Mouse (Mus musculus): ENCODE measurements at regions not wholly inside any gene's neighbourhood (a gene's known extent, or its start where the extent isn't known, plus 50 kb on each side); places are given as distances from the start of the nearest gene placed in this dataset.

DNA sequence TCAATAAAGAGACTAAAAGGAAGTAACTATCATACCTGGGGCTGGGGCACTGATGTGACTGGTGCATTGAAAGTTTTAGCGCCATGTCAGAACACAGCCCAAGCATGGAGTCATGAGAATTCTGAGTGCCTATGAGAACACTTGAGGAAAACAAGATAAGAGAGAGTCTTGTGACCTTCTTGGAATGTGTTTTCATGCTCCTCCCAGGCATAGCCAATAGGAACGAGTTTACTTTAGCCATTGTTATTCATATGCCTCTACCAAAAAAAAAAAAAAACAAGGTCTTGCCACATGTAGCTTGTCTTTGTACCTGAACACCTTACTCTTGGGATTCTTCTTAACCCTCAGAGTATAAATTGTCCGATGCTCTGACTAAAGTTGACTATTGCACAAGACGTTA, 214.6 kb upstream of the Atp2b1 start:
- 89% methylated on average over 4 of the region's 4 CpGs for WGBS

DNA sequence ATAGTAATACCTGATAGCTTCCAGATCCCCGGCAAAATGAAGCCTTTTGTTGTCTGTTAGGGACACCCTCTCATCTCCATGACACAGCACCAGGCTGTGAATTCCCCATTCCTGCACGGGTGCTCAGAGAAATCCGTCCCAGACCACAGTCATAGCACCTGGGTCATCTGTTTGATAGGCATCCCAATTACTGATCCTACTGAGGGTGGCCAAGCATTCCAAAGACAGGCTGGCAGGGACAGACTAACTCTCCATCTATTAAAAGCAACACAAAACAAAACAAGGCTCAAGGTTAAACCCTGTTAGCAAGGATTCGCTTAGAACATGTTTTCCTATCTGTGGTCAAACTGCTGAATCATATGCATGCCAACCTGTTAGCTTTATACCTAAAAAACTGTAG, 213.8 kb upstream of the Atp2b1 start:
- WGBS, result 82% methylated on average over 4 of the region's 4 CpGs
- DNase-seq (ENCODE audit: low spot score, missing footprints), result no peak
- ATAC-seq (ENCODE audit: low FRiP score), result no peak
- no peak overlapping the region for H3K4me3 ChIP-seq (ENCODE audit: low read depth, low read length)
- no peaks in the 10 kb centered on the region for H3K4me1 ChIP-seq (ENCODE audit: control insufficient read depth, insufficient read depth, low read length)
- no peaks in the 10 kb centered on the region for H3K9me3 ChIP-seq (ENCODE audit: control insufficient read depth, low read length)
- no peak overlapping the region for H3K9ac ChIP-seq (ENCODE audit: low read length)
- H3K36me3 ChIP-seq (ENCODE audit: control insufficient read depth, insufficient read depth, low read length), result no peaks in the 10 kb centered on the region
- no peaks in the 10 kb centered on the region for H3K27me3 ChIP-seq (ENCODE audit: control insufficient read depth, insufficient read depth, low read length)
- no peak overlapping the region for H3K4me2 ChIP-seq
- H3K27ac ChIP-seq (ENCODE audit: low read depth, low read length), result no peak overlapping the region

More for the DNA sequence above, 214.6 kb upstream of the Atp2b1 start:
- H3K27me3 ChIP-seq (ENCODE audit: control insufficient read depth, insufficient read depth, low read length), result no peaks in the 10 kb centered on the region
- DNase-seq (ENCODE audit: low spot score, missing footprints), result no peak
- H3K4me2 ChIP-seq, result no peak overlapping the region
- no peak overlapping the region for H3K9ac ChIP-seq (ENCODE audit: low read length)
- ATAC-seq (ENCODE audit: low FRiP score), result no peak
- no peaks in the 10 kb centered on the region for H3K36me3 ChIP-seq (ENCODE audit: control insufficient read depth, insufficient read depth, low read length)
- no peaks in the 10 kb centered on the region for H3K4me1 ChIP-seq (ENCODE audit: control insufficient read depth, insufficient read depth, low read length)
- H3K4me3 ChIP-seq (ENCODE audit: low read depth, low read length), result no peak overlapping the region
- no peak overlapping the region for H3K27ac ChIP-seq (ENCODE audit: low read depth, low read length)
- H3K9me3 ChIP-seq (ENCODE audit: control insufficient read depth, low read length), result no peaks in the 10 kb centered on the region

DNA sequence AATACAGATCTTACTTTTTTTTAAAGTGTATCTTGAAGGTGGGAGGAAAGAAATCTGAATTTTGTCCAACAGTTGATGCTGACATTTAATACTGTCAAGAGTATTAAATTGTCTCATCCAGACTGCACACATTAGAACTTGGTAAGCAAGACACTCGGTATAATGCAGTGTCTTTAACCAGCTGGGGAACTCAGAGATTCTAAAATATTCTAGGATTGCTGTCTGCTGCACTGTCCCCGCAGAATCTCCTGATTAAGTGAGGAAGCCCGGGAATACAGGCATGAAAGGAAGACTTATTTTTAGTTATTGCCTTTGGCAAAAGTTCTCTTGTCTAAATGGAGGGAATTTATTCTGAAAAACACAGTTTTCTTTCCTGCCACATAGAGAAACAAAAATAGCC, 212.9 kb upstream of the Atp2b1 start:
- no peak overlapping the region for H3K9ac ChIP-seq (ENCODE audit: low read length)
- DNase-seq (ENCODE audit: low spot score, missing footprints) (no peak), ATAC-seq (ENCODE audit: low FRiP score) (no peak)
- H3K27me3 ChIP-seq (ENCODE audit: control insufficient read depth, insufficient read depth, low read length), result no peaks in the 10 kb centered on the region
- H3K4me3 ChIP-seq (ENCODE audit: low read depth, low read length), result no peak overlapping the region
- no peaks in the 10 kb centered on the region for H3K4me1 ChIP-seq (ENCODE audit: control insufficient read depth, insufficient read depth, low read length)
- no peak overlapping the region for H3K4me2 ChIP-seq
- 87% methylated on average over 3 of the region's 3 CpGs for whole genome bisulfite sequencing
- H3K27ac ChIP-seq (ENCODE audit: low read depth, low read length), result no peak overlapping the region
- no peaks in the 10 kb centered on the region for H3K9me3 ChIP-seq (ENCODE audit: control insufficient read depth, low read length)
- no peaks in the 10 kb centered on the region for H3K36me3 ChIP-seq (ENCODE audit: control insufficient read depth, insufficient read depth, low read length)

DNA sequence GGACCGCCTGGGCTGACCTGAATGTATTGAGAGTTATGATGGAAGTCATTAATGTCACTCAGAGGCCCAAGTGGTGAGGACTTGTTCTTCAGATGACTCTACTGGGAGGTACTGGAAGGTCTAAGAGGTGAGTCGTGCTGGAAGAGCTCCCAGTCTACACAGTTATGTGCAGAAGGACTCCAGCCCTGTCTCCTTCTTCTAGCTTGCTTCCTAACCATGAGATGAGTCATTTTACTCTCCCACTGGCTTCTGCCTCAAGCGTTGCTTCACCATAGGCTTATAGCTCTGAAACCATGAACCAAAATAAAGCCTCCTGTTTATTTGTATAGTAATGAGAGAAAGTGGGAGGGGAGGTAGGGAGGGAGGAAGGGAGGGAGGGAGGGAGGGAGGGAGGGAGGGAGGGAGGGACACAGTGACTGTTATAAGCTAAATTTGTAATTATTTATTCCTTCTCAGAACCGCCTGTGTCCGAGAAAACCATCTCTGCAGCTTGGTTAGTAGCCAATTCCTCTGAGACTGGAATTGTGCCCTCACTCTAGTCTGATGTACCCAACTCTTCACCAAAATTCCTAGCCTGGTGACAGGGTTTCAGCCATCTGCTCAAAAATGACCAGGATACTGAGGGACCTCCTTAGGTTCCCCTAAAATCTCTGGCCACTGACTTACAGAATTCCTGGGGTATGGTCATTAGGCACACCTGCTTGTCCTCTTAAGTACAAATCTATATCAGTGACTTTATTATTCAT, 211.6 kb upstream of the Atp2b1 start:
- Histone ChIP-seq H3K9me3 (ENCODE audit: control insufficient read depth, low read length) (no peaks in the 10 kb centered on the region), H3K4me2 (no peak overlapping the region), H3K27ac (ENCODE audit: low read depth, low read length) (no peak overlapping the region), H3K4me3 (ENCODE audit: low read depth, low read length) (no peak overlapping the region), H3K36me3 (ENCODE audit: control insufficient read depth, insufficient read depth, low read length) (no peaks in the 10 kb centered on the region), H3K4me1 (ENCODE audit: control insufficient read depth, insufficient read depth, low read length) (no peaks in the 10 kb centered on the region), H3K9ac (ENCODE audit: low read length) (no peak overlapping the region), H3K27me3 (ENCODE audit: control insufficient read depth, insufficient read depth, low read length) (no peaks in the 10 kb centered on the region)
- ATAC-seq (ENCODE audit: low FRiP score) (no peak), DNase-seq (ENCODE audit: low spot score, missing footprints) (no peak)
- 82% methylated on average over 5 of the region's 5 CpGs for whole genome bisulfite sequencing

DNA sequence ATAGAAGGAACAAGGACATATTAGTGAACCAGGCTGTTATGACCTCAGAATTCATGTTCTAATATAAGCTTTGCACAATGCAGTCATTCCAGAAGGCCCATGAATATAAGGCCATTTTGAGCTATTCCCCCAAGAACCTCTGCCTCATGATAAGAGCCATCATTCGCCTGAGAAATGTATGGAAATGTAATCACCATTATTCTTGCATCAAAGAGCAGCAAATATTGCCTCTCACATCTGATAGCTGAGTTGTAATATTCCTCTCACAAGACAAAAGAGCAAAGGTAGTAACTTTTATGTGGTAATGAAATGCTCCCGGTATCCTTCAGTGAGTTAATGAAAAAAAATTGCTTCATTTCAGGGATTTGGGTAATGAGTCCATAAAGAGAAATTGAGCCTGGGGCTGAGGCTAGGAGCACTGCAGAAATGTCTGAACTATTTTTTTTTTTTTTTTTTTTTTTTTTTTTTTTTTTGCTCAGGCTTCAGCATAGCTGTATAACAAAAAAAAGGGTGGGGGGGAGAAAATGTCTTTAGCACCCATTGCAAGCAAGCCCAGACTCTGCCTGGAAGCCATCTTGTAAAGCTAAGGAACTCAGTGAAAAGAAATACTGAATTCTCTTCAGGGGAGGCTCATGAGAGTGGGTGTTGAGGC, 210.4 kb upstream of the Atp2b1 start:
- Histone ChIP-seq H3K9me3 (ENCODE audit: control insufficient read depth, low read length) (no peaks in the 10 kb centered on the region), H3K4me3 (ENCODE audit: low read depth, low read length) (no peak overlapping the region), H3K4me1 (ENCODE audit: control insufficient read depth, insufficient read depth, low read length) (no peaks in the 10 kb centered on the region), H3K36me3 (ENCODE audit: control insufficient read depth, insufficient read depth, low read length) (no peaks in the 10 kb centered on the region), H3K4me2 (no peak overlapping the region), H3K27ac (ENCODE audit: low read depth, low read length) (no peak overlapping the region), H3K9ac (ENCODE audit: low read length) (no peak overlapping the region), H3K27me3 (ENCODE audit: control insufficient read depth, insufficient read depth, low read length) (no peaks in the 10 kb centered on the region)
- no peak for ATAC-seq (ENCODE audit: low FRiP score)
- WGBS, result 85% methylated on average over 2 of the region's 2 CpGs
- DNase-seq (ENCODE audit: low spot score, missing footprints), result no peak

DNA sequence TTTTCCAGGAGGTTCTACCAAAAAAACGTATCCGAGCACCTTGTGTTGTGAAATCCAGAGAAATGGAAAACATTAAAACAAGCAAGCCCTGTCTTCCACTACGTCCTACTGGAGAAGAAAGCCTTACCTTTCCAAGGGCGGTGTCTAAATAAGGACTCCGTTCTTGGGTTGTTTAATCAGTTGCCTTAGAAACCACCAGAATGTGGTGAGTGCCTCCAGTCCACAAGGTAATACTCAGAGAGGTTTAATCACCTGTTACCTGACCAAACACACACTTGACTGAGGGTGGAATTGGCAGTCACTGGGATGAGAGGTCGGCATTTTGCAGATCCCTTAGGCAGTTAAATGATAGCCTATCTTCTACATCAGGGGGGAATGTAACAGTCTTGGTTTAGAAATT, 209.6 kb upstream of the Atp2b1 start:
- ATAC-seq (ENCODE audit: low FRiP score), result no peak
- H3K36me3 ChIP-seq (ENCODE audit: control insufficient read depth, insufficient read depth, low read length), result no peaks in the 10 kb centered on the region
- DNase-seq (ENCODE audit: low spot score, missing footprints), result no peak
- H3K9me3 ChIP-seq (ENCODE audit: control insufficient read depth, low read length), result no peaks in the 10 kb centered on the region
- no peaks in the 10 kb centered on the region for H3K27me3 ChIP-seq (ENCODE audit: control insufficient read depth, insufficient read depth, low read length)
- H3K4me3 ChIP-seq (ENCODE audit: low read depth, low read length), result no peak overlapping the region
- no peaks in the 10 kb centered on the region for H3K4me1 ChIP-seq (ENCODE audit: control insufficient read depth, insufficient read depth, low read length)
- H3K9ac ChIP-seq (ENCODE audit: low read length), result no peak overlapping the region
- no peak overlapping the region for H3K4me2 ChIP-seq
- no peak overlapping the region for H3K27ac ChIP-seq (ENCODE audit: low read depth, low read length)
- WGBS, result 86% methylated on average over 6 of the region's 6 CpGs

DNA sequence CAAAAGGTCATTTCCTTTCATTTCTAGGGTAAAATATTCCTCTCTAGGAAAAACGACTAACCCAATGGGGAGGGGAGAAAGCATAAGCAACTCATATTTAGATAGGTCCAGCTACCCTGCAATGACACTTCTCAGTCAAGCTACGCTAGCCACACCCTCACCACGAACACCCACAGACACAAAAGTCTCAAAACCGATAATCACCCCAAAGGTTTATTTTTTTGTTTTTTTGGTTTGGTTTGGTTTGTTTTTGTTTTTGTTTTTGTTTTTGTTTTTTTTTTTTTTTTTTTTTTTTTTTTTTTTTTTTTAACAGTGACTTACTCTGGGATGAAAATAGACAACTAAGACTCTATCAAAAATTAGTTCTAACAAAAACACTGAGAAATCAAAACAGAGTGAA, 196.3 kb upstream of the Atp2b1 start:
- DNase-seq (ENCODE audit: low spot score, missing footprints), result no peak
- WGBS, result 86% methylated on average over 4 of the region's 4 CpGs

DNA sequence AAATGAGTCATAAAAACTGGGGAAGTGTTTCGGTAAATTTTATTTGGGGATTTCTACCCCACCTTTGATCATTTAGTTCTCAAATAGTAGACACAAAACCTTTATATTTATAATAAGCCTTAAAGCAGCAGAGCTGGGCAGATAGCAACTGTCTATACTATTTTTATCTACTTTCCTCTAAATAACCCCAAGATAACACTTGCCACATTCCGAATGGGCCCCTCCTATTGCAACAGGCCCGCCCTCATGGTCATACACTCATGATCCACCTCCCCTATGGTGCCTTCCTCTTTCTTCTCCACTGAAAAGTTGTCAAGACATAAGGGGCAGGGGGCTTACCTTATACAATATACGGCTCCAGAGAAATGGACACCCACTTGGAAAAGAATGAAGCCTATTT, 195.5 kb upstream of the Atp2b1 start:
- Histone ChIP-seq H3K36me3 (ENCODE audit: control insufficient read depth, insufficient read depth, low read length) (no peaks in the 10 kb centered on the region), H3K27ac (ENCODE audit: low read depth, low read length) (no peak overlapping the region), H3K4me2 (no peak overlapping the region), H3K4me1 (ENCODE audit: control insufficient read depth, insufficient read depth, low read length) (no peaks in the 10 kb centered on the region), H3K9me3 (ENCODE audit: control insufficient read depth, low read length) (no peaks in the 10 kb centered on the region), H3K9ac (ENCODE audit: low read length) (no peak overlapping the region), H3K27me3 (ENCODE audit: control insufficient read depth, insufficient read depth, low read length) (no peaks in the 10 kb centered on the region), H3K4me3 (ENCODE audit: low read depth, low read length) (no peak overlapping the region)
- DNase-seq (ENCODE audit: low spot score, missing footprints) (no peak), ATAC-seq (ENCODE audit: low FRiP score) (no peak)
- WGBS, result 85% methylated on average over 4 of the region's 4 CpGs

More for the DNA sequence above, 196.3 kb upstream of the Atp2b1 start:
- no peak overlapping the region for H3K4me3 ChIP-seq (ENCODE audit: low read depth, low read length)
- no peak overlapping the region for H3K9ac ChIP-seq (ENCODE audit: low read length)
- H3K36me3 ChIP-seq (ENCODE audit: control insufficient read depth, insufficient read depth, low read length), result no peaks in the 10 kb centered on the region
- H3K27me3 ChIP-seq (ENCODE audit: control insufficient read depth, insufficient read depth, low read length), result no peaks in the 10 kb centered on the region
- no peak for ATAC-seq (ENCODE audit: low FRiP score)
- no peaks in the 10 kb centered on the region for H3K9me3 ChIP-seq (ENCODE audit: control insufficient read depth, low read length)
- no peak overlapping the region for H3K27ac ChIP-seq (ENCODE audit: low read depth, low read length)
- H3K4me1 ChIP-seq (ENCODE audit: control insufficient read depth, insufficient read depth, low read length), result no peaks in the 10 kb centered on the region
- no peak overlapping the region for H3K4me2 ChIP-seq

DNA sequence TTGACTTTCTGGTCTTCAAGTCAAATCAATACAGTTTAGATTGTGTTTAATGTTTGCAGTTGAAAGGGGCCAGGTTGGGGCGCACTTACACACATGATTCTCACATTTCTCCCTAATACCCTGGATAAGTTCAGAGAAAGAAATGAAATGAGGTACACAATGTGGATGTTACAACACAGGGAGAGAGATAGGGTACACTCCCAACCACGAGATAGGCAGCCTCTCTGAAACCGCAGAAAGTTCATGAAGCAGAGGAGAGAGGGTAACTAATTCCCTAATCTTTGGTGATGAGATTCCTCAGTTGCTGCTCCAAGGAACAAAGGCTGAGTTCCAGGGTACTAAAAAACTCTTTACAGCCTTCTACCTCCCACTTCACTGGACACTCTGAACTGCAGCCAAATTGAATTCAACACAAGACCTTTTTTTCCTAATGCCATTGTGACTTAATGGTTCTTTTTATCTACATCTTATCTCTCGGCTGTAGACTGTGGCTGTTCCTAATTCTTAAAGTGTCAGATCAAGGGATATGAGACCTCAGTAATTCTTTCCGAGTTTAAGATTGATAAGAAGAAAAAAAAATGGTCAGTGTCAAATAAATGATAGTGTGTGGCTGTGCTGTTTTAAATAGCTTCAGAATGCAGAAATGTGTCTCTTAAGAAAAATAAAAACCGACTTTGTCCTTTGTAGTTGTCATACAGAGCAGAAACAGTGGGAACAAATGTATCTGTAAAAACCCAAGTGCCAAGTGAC, 193.8 kb upstream of the Atp2b1 start:
- ATAC-seq (ENCODE audit: low FRiP score) (no peak), DNase-seq (ENCODE audit: low spot score, missing footprints) (no peak)
- 32% methylated on average over 6 of the region's 6 CpGs for WGBS
- H3K27me3 ChIP-seq (ENCODE audit: control insufficient read depth, insufficient read depth, low read length), result no peaks in the 10 kb centered on the region
- no peak overlapping the region for H3K4me2 ChIP-seq
- H3K9me3 ChIP-seq (ENCODE audit: control insufficient read depth, low read length), result no peaks in the 10 kb centered on the region
- no peak overlapping the region for H3K27ac ChIP-seq (ENCODE audit: low read depth, low read length)
- no peak overlapping the region for H3K9ac ChIP-seq (ENCODE audit: low read length)
- H3K36me3 ChIP-seq (ENCODE audit: control insufficient read depth, insufficient read depth, low read length), result no peaks in the 10 kb centered on the region
- no peak overlapping the region for H3K4me3 ChIP-seq (ENCODE audit: low read depth, low read length)
- no peaks in the 10 kb centered on the region for H3K4me1 ChIP-seq (ENCODE audit: control insufficient read depth, insufficient read depth, low read length)
